Mouse (Mus musculus): ENCODE results near the gene Tmtc2. TPM values are rescaled to one million over a fixed set of nuclear protein-coding genes. Genes with fewer than 3 reads are reported as not detected.

Gene Tmtc2
- polyA plus RNA-seq, 1 experiment, result 0.97 TPM

DNA sequence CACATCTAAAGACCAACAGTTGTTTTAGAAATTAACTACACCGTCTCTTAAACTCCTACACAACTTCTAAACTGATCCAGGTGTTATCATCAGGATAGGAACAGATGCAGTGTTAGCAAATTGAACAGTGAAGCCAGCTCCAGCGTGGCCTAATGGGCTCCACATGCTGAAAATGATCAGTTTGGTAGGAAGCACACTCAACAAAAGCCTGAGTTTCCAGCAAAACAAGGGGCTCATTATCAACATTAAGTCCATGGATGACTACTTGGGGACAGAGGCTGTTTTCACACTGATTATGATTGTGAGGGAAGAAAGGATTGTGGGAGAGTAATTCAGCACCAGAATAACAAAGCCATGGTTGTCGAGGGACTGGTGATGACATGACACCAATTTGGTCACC is 143.4 kb downstream of the Tmtc2 start:
- H3K27me3 ChIP-seq (ENCODE audit: control insufficient read depth, insufficient read depth, insufficient read length), result no peaks in the 10 kb centered on the region
- H3K36me3 ChIP-seq (ENCODE audit: control insufficient read depth, insufficient read depth), result no peaks in the 10 kb centered on the region
- H3ac ChIP-seq (ENCODE audit: control insufficient read depth, insufficient read length), result no peak overlapping the region
- H3K79me2 ChIP-seq (ENCODE audit: control insufficient read depth, insufficient read depth), result no peaks in the 10 kb centered on the region
- no peak overlapping the region for H3K4me2 ChIP-seq (ENCODE audit: low read depth)
- no peak overlapping the region for H3K4me3 ChIP-seq
- TF ChIP-seq CEBPB (IDR thresholded peaks at IDR 0.05; ENCODE audit: insufficient read depth, poor library complexity, severe bottlenecking) (no peak), MAX (IDR thresholded peaks at IDR 0.05; ENCODE audit: low read depth) (no peak), MYOG (IDR thresholded peaks at IDR 0.05; ENCODE audit: control insufficient read depth in 1 of 3, insufficient read depth in 1 of 3, insufficient read length in 2 of 3, low read depth in 2 of 3) (no peak), USF1 (IDR thresholded peaks at IDR 0.05; ENCODE audit: low read depth) (no peak), SRF (IDR thresholded peaks at IDR 0.05; ENCODE audit: control insufficient read depth, insufficient read length, low read depth) (no peak), POLR2AphosphoS2 (IDR thresholded peaks at IDR 0.05; ENCODE audit: insufficient read length, low read depth) (no peak), E2F4 (IDR thresholded peaks at IDR 0.05; ENCODE audit: insufficient read depth) (no peak), TCF12 (IDR thresholded peaks at IDR 0.05; ENCODE audit: insufficient read depth, poor library complexity, severe bottlenecking) (no peak), POLR2A (IDR thresholded peaks at IDR 0.05; ENCODE audit: insufficient read length, low read depth) (no peak), MYOD1 (IDR thresholded peaks at IDR 0.05; ENCODE audit: control insufficient read depth in 1 of 3, insufficient read length in 2 of 3, low read depth in 2 of 3) (no peak), TCF3 (IDR thresholded peaks at IDR 0.05; ENCODE audit: insufficient read length, low read depth) (no peak), REST (IDR thresholded peaks at IDR 0.05; ENCODE audit: insufficient read depth, insufficient read length) (no peak)

DNA sequence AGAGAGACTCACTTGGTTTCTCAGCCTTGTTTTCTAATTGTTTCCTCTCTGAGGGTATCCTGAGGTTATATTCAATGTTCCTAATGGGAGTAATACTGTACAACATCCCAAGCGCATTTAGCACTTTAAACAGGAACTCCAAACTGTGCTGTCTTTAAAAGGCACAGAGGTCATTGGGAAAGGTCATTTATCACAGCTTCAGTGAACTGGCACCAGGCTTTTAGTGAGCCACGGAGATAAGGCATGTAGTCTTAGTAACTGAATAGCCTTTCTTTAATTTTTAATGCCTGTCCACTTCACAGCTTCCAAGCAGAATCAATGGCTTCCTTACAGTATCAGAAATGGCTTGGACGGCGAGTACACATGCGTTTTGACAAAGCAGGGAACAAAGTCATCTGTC is 144.0 kb downstream of the Tmtc2 start:
- Histone ChIP-seq H3K36me3 (ENCODE audit: control insufficient read depth, insufficient read depth) (no peaks in the 10 kb centered on the region), H3K4me2 (ENCODE audit: low read depth) (no peak overlapping the region), H3K27me3 (ENCODE audit: control insufficient read depth, insufficient read depth, insufficient read length) (no peaks in the 10 kb centered on the region), H3ac (ENCODE audit: control insufficient read depth, insufficient read length) (no peak overlapping the region), H3K4me3 (no peak overlapping the region), H3K79me2 (ENCODE audit: control insufficient read depth, insufficient read depth) (no peaks in the 10 kb centered on the region)
- TF ChIP-seq TCF12 (IDR thresholded peaks at IDR 0.05; ENCODE audit: insufficient read depth, poor library complexity, severe bottlenecking) (no peak), USF1 (IDR thresholded peaks at IDR 0.05; ENCODE audit: low read depth) (no peak), MAX (IDR thresholded peaks at IDR 0.05; ENCODE audit: low read depth) (no peak), CEBPB (IDR thresholded peaks at IDR 0.05; ENCODE audit: insufficient read depth, poor library complexity, severe bottlenecking) (no peak)

GRCm38 (mm10) chr10:105428080-105428479 is 146.2 kb downstream of the Tmtc2 start:
- no peak for TF ChIP-seq TCF12 (IDR thresholded peaks at IDR 0.05; ENCODE audit: insufficient read depth, poor library complexity, severe bottlenecking)
- no peak for TF ChIP-seq POLR2A (IDR thresholded peaks at IDR 0.05; ENCODE audit: insufficient read length, low read depth)
- TF ChIP-seq MYOD1 (IDR thresholded peaks at IDR 0.05; ENCODE audit: control insufficient read depth in 1 of 3, insufficient read length in 2 of 3, low read depth in 2 of 3), result no peak
- TF ChIP-seq SRF (IDR thresholded peaks at IDR 0.05; ENCODE audit: control insufficient read depth, insufficient read length, low read depth), result no peak
- TF ChIP-seq REST (IDR thresholded peaks at IDR 0.05; ENCODE audit: insufficient read depth, insufficient read length), result no peak
- no peak for TF ChIP-seq E2F4 (IDR thresholded peaks at IDR 0.05; ENCODE audit: insufficient read depth)
- no peak for TF ChIP-seq MYOG (IDR thresholded peaks at IDR 0.05; ENCODE audit: control insufficient read depth in 1 of 3, insufficient read depth in 1 of 3, insufficient read length in 2 of 3, low read depth in 2 of 3)
- no peak for TF ChIP-seq POLR2AphosphoS2 (IDR thresholded peaks at IDR 0.05; ENCODE audit: insufficient read length, low read depth)
- TF ChIP-seq TCF3 (IDR thresholded peaks at IDR 0.05; ENCODE audit: insufficient read length, low read depth), result no peak
- no peak for TF ChIP-seq USF1 (IDR thresholded peaks at IDR 0.05; ENCODE audit: low read depth)
- no peak for TF ChIP-seq CEBPB (IDR thresholded peaks at IDR 0.05; ENCODE audit: insufficient read depth, poor library complexity, severe bottlenecking)
- no peak for TF ChIP-seq MAX (IDR thresholded peaks at IDR 0.05; ENCODE audit: low read depth)
- no peaks in the 10 kb centered on the region for H3K79me2 ChIP-seq (ENCODE audit: control insufficient read depth, insufficient read depth)
- no peaks in the 10 kb centered on the region for H3K36me3 ChIP-seq (ENCODE audit: control insufficient read depth, insufficient read depth)

GRCm38 (mm10) chr10:105427625-105428024 is 146.6 kb downstream of the Tmtc2 start:
- Histone ChIP-seq H3K4me3 (no peak overlapping the region), H3K4me2 (ENCODE audit: low read depth) (no peak overlapping the region)

More at GRCm38 (mm10) chr10:105428080-105428479, 146.2 kb downstream of the Tmtc2 start:
- Histone ChIP-seq H3K4me3 (no peak overlapping the region), H3K27me3 (ENCODE audit: control insufficient read depth, insufficient read depth, insufficient read length) (no peaks in the 10 kb centered on the region), H3K4me2 (ENCODE audit: low read depth) (no peak overlapping the region), H3ac (ENCODE audit: control insufficient read depth, insufficient read length) (no peak overlapping the region)

More at GRCm38 (mm10) chr10:105427625-105428024, 146.6 kb downstream of the Tmtc2 start:
- no peaks in the 10 kb centered on the region for H3K27me3 ChIP-seq (ENCODE audit: control insufficient read depth, insufficient read depth, insufficient read length)
- TF ChIP-seq MYOG (IDR thresholded peaks at IDR 0.05; ENCODE audit: control insufficient read depth in 1 of 3, insufficient read depth in 1 of 3, insufficient read length in 2 of 3, low read depth in 2 of 3), result no peak
- TF ChIP-seq POLR2A (IDR thresholded peaks at IDR 0.05; ENCODE audit: insufficient read length, low read depth), result no peak
- no peak for TF ChIP-seq MAX (IDR thresholded peaks at IDR 0.05; ENCODE audit: low read depth)
- no peak for TF ChIP-seq POLR2AphosphoS2 (IDR thresholded peaks at IDR 0.05; ENCODE audit: insufficient read length, low read depth)
- no peak for TF ChIP-seq CEBPB (IDR thresholded peaks at IDR 0.05; ENCODE audit: insufficient read depth, poor library complexity, severe bottlenecking)
- no peak for TF ChIP-seq TCF12 (IDR thresholded peaks at IDR 0.05; ENCODE audit: insufficient read depth, poor library complexity, severe bottlenecking)
- no peak for TF ChIP-seq TCF3 (IDR thresholded peaks at IDR 0.05; ENCODE audit: insufficient read length, low read depth)
- no peak for TF ChIP-seq MYOD1 (IDR thresholded peaks at IDR 0.05; ENCODE audit: control insufficient read depth in 1 of 3, insufficient read length in 2 of 3, low read depth in 2 of 3)
- no peak for TF ChIP-seq SRF (IDR thresholded peaks at IDR 0.05; ENCODE audit: control insufficient read depth, insufficient read length, low read depth)
- TF ChIP-seq REST (IDR thresholded peaks at IDR 0.05; ENCODE audit: insufficient read depth, insufficient read length), result no peak
- no peak for TF ChIP-seq E2F4 (IDR thresholded peaks at IDR 0.05; ENCODE audit: insufficient read depth)
- no peak for TF ChIP-seq USF1 (IDR thresholded peaks at IDR 0.05; ENCODE audit: low read depth)
- H3K79me2 ChIP-seq (ENCODE audit: control insufficient read depth, insufficient read depth), result no peaks in the 10 kb centered on the region
- H3K36me3 ChIP-seq (ENCODE audit: control insufficient read depth, insufficient read depth), result no peaks in the 10 kb centered on the region
- no peak overlapping the region for H3ac ChIP-seq (ENCODE audit: control insufficient read depth, insufficient read length)
